Mouse (Mus musculus): ENCODE measurements around the gene Hnrnpl.
A peak's percentile ranks its signal among the peaks of the same experiment; 100 is the strongest.

Hnrnpl gene

DNA sequence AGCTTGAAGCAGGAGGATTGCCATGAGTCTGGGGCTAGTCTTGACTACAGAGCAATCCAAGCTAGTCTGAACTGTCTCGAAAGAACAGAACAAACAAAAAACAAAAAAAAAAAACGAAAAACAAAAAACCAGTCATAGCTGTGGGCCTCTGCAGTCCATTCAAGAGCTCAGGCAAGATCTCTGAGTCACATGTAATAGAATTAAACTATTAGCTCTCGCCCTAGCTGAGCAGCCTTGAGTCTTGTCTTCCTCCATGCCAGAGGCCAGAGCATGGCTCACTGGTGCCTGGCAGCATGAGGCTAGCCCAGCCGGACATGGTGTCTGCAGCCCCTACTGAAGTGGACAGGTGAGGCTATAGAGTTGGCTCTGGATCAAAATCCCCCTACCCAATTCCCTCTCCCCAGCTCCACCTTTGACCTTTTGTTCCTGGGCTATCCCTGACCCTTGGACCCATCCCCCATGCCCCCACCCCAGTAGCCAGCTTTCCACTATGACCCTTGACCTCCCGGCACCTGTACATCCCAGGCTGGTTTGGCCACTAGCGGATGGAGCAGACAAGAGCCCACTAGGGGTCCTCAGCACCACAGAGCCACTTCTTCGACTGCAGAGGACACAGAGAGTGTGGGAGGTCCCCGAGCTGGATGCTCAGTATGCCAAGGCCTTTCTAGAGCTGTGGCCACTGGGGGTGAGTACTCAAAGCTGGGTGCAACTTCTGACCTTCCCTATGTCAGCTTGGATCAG lies 18.1 kb upstream of the Hnrnpl start:
- peak; percentile 44 for DNase-seq (ENCODE audit: low read depth, low spot score)

DNA sequence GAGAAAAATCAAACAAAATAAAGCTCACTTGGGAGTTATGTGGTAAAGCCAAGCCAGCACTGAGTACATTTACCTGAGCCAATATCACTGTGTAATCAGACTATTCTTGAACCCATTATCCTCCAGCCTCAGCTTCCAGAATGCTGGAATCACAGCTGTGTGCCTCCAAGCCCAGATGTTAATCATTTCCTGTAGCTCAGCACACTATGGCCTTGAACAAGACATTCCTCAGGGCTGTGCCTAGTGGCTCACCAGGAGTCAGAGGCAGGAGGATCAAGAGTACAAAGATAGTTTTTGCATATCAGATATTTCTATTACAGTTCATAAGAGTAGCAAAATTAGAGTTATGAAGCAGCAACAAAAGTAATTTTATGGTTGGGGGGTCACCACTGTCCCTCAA lies 16.6 kb upstream of the Hnrnpl start:
- DNase-seq (ENCODE audit: low read depth, low spot score) = peak; percentile 61

DNA sequence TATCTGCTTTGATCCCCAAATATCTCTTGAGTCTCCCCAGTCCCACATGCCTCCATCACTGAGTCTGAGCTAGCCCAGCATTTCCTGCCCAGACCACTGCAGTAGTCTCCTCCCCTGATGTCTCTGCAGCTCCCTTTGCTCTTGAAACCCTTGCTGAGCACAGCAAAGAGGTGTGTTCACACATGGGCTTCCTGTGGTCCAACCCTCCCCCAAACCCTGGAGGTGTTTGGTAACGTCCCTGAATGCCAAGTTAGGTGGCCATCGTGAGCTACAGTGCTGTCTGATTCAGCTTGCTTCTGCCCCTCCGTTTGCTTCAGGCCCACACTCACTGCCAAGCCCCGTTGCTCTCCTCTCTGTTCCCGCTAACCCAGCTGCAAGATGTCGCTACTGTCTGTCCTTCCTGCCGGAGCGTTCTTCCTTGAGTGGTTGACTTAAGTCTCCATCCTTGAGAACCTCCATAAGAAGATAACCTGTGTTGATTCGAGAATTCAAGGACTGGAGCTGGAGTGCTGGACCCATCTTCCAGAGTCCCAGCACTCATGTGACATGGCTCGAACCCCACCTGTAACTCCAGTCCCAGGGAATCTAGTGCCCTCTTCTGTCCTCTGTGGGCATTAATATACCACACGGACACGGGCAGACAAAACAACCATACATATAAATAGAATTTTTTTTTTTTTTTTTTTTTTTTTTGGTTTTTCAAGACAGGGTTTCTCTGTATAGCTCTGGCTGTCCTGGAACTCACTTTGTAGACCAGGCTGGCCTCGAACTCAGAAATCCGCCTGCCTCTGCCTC lies 15.8 kb upstream of the Hnrnpl start:
- no peak for DNase-seq (ENCODE audit: low read depth, low spot score)

DNA sequence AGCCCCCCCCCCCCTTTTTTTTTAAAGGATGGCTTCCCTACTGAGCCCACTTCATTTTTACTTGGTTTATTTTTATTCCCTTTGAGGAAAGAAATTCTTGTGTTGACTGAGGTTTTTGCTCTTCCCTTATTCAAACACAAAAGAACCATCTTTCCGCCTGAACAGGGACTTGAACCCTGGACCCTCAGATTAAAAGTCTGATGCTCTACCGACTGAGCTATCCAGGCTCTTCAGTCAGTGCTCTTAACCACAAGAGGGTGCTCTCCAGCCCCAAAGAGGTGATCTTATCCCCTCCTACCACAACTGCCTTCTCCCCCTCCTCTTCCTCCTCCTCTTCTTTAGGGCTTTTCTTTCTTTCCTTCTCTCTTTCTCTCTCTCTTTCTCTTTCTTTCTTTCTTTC lies 14.5 kb upstream of the Hnrnpl start:
- peak; percentile 60 for DNase-seq (ENCODE audit: low read depth, low spot score)

DNA sequence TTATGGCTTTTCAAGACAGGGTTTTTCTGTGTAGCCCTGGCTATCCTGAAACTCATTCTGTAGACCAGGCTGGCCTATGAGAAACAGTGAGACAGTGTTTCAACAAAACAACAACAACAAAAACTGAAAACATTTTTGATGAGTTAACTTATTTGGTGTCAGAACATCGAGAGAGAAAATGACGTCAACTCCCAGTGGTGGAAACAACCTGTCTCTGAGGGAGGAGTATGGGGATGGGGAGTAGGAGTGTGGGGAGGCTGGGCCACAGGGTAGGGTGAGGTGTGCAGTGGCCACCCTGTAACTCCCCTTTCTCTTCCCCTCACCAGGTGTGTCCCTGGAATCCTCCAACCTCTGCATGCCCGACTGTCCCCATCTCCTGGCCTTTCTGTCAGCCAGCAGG lies 13.8 kb upstream of the Hnrnpl start:
- DNase-seq (ENCODE audit: low read depth, low spot score) = no peak

DNA sequence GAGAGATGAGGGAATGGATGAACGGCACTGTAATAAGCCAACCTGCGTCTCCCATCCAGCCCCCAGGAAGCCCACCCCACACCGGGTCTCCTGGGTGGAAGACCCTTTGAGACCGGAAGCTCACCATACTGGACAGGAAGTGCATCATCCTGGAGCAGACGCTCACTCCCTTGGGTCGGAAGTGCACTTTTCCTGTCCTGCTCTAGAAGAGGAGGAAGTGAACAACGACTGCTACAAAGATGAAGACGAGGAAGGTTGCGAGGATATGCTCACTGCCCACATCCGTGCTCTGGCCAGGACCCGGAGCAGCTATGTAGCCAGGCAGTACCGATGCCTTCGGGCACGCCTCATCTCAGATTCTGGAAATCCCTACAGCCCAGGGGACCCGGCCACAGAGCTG lies 12.5 kb upstream of the Hnrnpl start:
- DNase-seq (ENCODE audit: low read depth, low spot score) = no peak

DNA sequence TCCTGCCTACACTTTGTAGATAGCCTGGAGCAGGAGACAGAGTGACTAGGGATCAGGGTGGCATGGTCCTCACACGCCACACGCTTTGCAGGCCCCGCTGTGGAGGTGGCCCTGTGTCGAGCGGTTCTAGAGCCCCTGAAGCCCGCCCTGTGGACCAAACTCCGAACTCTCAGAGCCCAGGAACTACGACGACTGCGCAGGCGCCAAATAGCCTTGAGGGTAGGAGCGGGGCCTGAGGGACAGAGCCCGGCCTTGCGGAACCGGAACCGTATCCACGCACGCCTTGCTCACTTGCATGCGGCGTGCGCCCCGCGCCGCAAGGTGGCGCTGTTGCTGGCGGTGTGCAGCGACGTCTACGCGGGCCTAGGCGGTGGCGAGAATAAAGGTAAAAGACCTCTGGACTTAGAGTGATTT lies 11.8 kb upstream of the Hnrnpl start:
- DNase-seq (ENCODE audit: low read depth, low spot score) = peak; percentile 95

DNA sequence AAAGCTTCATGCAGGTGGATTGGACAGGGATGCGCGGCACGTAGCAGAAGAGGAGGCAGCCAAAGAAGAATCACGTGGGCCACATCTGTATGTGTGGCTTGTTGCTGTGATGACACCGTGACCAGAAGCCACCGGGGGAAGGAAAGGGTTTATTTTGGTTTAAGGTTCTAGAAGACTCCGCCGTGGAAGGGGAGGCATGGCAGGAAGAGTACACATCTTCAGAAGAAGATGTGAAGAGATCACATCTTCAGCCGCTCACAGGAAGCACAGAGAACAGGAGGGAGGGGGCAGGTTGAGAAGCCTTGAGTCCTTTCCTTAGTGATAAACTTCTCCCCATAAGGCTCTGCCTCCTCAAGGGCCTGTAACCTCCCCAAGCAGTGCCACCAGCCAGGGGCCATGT lies 8.3 kb upstream of the Hnrnpl start:
- DNase-seq (ENCODE audit: low read depth, low spot score) = no peak

DNA sequence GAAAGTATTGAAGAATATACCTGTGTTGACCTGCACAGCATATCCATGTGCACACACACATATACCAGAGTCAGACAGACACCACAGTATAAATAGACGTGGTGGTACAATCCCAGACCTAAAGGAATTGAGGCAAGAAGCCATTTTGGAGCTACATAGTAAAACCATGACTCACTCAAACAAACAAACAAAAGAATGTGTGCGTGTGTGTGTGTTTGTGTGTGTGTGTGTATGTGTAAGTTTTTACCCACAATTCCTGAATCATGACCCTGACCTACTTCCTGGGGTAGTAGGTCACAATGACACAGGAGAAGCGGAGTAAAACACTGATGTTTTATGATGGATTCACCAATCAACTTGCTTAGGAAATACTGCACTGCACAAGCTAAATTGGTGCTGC lies 6.9 kb upstream of the Hnrnpl start:
- DNase-seq (ENCODE audit: low read depth, low spot score) = no peak

DNA sequence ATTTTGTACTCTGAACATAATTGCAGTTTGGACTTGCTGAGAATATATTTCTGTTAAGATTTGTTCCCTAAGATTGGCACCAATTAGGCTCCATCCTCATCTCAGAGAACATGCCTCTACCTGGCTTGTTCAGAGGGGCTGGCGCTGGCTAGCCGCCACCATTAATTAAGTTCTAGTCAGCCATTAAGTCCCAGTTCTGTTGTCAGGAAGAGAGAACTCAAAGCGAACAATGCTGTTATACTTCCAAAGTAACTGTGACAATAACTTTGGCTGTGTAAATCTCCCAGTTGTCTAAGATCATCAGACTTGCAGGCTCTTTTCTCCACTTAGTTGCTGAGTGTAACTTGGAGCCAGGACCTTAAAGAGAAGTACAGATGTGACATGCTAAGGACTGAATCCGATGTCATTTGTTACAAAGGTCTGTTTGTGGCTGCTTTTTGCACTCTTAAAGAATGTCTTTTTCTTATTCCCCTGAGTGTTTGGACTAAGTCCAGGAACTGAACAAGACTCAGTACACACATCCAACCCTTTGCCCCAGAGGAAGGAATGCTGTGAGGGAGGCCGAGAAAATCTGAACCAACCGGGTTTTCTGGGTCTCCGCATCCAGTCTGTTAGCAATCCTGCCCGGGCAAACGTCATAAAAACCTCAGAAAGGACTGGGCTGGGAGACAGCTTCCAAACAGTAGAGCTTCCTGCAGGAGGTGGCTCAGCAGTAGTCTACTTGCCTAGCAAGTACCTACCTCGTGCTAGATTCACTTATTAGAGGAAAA lies 6.3 kb upstream of the Hnrnpl start:
- no peak for DNase-seq (ENCODE audit: low read depth, low spot score)

DNA sequence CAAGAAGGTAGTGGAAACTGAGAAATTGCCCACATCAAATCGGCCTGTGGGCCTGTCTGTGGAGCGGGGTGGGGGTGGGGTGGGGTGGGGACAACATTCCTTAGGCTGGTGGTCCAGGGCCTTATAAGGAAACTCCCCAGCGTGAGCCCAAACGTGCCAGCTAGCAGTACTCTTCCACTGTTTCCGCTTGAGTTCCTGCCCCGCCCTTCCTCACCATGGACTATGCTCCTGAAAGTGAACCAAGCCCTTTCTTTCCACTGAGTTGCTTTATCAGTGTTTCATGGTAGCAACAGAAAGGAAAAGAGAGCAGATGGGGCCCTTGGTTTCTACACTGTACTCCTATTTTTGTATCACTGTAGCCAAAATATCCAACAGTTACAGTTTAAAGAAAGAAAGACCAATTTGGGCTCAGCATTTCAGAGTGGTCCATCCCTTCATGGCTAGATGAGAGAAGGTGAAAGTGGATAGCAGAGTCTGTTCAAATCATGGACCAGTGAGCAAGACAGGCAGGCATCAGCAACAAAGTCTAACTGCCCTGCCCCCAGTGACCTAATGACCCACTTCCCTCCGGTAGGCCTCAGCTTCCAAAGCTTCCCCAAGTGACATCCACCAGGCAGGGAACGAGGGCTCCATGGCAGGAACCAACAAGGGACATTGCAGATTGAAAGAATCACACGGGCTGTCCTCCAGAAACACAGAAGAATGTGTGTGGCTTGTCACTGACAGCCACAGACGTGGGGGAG lies 5.3 kb upstream of the Hnrnpl start:
- peak; percentile 79 for DNase-seq (ENCODE audit: low read depth, low spot score)

DNA sequence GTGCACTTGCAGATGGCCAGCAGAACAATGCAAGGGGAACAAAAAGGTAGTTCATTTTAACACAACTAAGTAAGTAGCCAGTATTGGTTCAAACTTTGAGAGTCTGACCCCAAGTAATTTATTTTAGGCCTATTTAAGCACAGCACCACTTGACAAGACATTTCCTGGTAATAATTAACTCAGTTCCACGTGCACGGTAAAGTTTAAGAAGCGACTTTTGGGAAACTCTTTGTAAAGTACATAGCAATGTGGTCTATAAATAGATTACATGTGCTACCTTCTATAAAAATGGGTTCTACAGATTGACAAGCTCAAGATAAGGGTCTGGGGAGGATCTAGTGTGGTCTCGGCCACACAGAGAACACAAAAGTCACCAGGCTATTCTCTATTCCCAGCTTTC lies 4.6 kb upstream of the Hnrnpl start:
- DNase-seq (ENCODE audit: low read depth, low spot score) = no peak

DNA sequence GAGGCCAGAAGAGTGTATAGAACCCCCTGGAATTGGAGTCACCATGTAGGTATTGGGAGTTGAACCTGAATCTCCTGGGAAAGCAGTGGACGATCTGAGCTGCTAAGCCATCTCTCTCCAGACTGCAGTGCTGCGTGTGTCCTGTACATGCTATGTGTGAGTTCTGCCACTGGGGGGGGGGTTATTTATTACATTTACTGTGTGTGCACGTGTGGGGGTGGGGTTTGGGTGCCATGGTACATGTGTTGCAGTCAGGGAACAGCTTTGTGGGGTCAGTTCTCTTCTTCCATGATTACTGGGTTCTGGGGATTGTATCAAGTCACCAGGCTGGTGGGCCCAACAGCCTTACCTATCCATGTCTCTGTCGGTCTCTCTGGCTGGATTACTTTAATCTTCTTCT lies 1.5 kb upstream of the Hnrnpl start:
- no peak for DNase-seq (ENCODE audit: low read depth, low spot score)

DNA sequence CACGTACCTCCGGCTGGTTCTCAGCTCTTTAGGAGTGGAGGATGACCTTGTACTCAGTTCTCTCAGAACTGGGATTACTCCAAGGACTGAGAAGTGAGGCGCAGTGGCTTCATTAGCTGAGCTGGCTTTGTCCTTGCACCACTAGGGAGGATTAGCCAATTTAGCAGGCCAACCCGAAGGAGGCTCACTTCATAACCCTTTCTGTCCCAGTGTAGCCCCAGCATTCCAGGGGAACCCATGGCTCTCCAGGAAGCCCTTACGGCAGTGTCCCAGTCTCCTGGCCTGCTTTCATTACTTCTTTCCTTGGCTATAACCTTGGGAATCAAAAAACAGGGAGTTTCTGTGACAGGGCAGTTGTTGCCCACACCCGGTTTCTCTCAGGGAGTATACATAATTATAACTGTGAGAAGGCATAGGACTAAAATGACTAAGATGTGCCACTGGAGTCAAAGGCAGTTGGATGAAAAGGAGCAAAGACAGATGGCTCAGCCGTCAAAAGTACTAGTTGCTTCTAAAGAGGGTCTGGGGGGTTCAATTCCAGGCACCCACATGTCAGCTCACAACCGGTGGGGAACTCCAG lies 610 bp upstream of the Hnrnpl start:
- DNase-seq (ENCODE audit: low read depth, low spot score) = no peak

DNA sequence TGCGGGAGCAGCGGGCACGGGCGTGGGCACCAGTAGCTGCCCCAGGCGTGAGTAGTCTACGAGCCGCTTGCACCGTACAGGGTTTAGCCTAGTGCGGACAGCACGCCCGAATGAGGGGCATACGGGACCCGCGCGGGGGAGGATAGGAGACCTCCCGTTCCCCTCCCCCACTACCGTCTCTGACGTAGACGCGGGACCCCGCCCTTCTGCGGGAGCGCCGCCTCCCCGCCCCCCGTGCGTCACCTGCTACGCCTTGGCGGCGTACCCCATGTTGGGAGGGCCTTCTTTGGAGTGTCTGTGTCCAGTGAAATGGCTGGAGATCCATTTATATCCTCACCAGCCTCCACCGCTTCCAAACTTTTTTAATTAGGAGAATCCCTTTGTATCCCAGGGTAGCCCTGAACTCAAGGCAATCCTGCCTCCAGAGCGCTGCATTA lies 634 bp downstream of the Hnrnpl start:
- DNase-seq (ENCODE audit: low read depth, low spot score) = peak; percentile 91

DNA sequence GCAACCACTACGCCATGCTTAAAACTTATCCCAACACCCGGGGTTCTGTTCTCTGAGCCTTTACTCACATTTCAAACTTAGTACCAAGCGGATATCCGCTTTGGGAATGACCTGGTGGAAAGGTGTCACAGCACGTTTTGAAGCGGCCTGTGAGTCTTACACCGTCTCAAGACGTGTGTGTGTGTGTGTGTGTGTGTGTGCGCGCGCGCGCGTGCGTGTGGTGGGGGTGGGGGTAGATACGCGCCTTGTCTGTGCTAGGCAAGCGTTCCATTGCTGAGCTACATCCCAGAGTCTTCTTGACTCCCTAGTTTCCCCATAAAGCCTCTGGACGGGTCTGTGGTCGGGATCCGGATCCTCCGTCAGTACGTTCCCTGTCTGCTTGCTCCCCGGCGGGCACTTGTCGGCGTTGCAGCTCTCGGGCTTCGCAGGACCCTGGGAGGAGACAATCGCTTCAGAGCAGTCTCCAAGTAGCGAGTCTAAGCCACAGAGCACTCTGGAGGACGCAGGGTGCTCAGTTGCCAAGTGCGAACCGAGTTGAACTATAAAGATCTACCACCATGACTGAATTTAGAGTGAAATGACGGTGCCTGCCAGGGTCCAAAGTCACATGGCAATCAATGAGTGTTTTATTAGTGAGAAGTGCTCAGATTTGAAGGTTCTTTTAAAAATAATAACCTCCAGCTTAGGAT lies 1.2 kb downstream of the Hnrnpl start:
- DNase-seq (ENCODE audit: low read depth, low spot score) = peak; percentile 73

DNA sequence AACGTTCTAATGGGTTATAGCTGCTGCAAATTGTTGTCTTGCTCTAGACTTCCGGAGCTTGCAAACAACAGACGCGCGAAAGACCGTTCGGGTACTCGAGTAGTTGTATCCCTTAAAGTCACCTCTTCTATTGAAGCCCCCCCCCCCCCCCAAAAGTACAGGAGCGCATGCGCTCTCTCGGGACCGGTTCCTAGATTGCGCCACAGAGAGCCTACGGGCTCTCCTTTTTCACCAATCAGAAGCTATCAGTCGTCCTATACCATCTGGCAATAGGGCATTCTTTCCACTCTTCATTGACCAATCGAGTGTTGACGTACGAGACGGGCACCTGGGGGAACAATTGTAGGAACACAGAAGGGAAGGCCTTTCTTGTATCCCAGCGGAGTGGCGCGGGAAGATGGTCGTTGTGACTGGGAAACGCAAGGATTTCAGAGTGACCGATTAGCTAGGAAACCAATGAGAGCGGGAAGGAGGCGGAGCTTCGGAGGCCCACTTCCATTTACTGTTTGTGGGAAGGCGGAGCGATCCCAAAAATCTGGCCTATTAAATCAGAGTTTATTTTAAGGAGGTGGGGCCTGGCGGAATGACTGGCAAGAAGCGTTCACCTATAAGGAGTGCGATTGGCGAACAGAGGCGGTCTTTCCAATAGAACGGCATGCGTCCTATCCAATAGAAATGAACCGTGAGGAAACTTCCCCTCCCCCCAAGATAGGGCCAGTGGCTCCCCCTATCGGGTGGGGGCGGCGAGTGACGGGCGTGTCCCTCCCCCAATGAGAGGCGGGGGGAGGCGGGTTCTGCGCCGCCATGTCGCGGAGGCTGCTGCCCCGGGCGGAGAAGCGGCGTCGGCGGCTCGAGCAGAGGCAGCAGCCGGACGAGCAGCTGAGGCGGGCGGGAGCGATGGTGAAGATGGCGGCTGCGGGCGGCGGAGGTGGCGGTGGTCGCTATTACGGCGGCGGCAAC lies 2.0 kb downstream of the Hnrnpl start:
- DNase-seq (ENCODE audit: low read depth, low spot score) = peak; percentile 100

DNA sequence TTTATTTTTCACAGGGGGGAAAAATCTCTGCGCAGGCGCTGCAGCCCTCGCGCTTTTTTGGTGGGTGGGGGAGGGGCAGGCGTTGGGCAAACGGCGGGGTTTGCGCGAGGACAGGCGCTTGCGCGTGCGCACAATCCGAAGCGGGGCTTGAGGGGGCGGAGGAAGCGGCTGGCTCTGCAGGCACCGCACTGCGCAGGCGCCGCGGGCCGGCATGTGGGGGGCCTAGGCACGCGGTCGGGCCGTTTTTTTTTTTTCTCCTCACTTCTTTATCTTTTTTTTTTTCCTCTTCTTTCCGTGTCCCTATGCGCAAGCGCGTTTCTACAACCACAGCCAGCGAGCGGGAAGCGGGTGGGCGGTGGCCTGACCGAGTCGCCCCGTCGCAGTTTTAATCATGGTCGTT lies 2.9 kb downstream of the Hnrnpl start:
- peak; percentile 96 for DNase-seq (ENCODE audit: low read depth, low spot score)

DNA sequence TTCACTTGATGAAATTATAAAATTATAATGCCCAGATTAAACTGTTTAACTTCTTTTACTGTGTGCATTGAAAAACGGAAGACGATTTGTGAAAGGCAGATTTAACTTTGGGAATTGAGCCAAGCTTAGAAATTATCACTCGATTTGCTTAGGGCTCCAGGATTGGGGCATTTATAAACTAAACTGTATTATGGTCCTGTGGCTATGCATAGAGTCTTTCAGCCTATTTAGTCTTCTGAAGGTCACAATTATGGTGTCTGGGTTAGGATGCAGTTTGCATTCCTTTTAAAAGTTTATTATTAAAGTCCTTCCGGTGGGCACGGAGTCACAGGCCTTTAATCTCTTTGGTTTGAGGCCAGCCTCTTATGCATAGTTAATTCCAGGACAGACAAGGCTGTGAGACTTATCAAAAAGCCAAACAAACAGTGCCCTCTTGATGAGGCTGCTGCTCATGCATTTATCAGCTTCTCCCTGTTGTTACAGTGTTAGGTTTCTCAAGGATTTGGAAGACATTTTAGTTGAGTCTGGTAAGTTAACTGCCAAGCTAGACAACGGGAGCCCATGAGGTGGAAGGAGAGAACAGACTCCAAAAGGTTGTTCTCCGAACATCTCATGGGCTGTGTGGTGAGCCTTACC lies 3.4 kb downstream of the Hnrnpl start:
- DNase-seq (ENCODE audit: low read depth, low spot score) = no peak
